Mouse (Mus musculus) hindbrain, embryonic 15.5 days (tissue): ENCODE data around the gene Rab13. TPM values are rescaled to one million over a fixed set of nuclear protein-coding genes. Genes with fewer than 3 reads are reported as not detected.
"Not testable (repeated sequence)": the region's sequence is repeated elsewhere in the genome, so short reads cannot be mapped to it uniquely, and the experiment has no call there.

Experiments used
- ATAC-seq: fragments of 200-750 bp; cut with Nextera tagmentation; 2 replicates; pipeline ENCODE4 v1.8.0; 2017; ENCODE audit warnings: low read depth, moderate number of reproducible peaks, moderate TSS enrichment; ENCODE audit not compliant: low FRiP score
- H3K27ac ChIP-seq: fragments of 300-500 bp; sonication (generic); replicated peaks from 2 replicates; pipeline ENCODE4 v1.5.1; 2015; ENCODE audit warnings: mild to moderate bottlenecking, inconsistent platforms
- H3K27me3 ChIP-seq: fragments of 300-500 bp; sonication (generic); 2 replicates; pipeline ENCODE4 v1.6.1; 2015; ENCODE audit warnings: control low read depth, inconsistent platforms
- H3K36me3 ChIP-seq: fragments of 300-500 bp; sonication (generic); 2 replicates; pipeline ENCODE4 v1.6.1; 2015; ENCODE audit warnings: control low read depth, inconsistent platforms
- H3K4me1 ChIP-seq: fragments of 300-500 bp; sonication (generic); replicated peaks from 2 replicates; pipeline ENCODE4 v1.6.1; 2015; ENCODE audit warnings: control low read depth, inconsistent platforms
- H3K4me2 ChIP-seq: fragments of 300-500 bp; sonication (generic); 2 replicates; pipeline ENCODE4 v1.6.1; 2015; ENCODE audit warnings: moderate library complexity, mild to moderate bottlenecking, inconsistent platforms
- H3K4me3 ChIP-seq: fragments of 300-500 bp; sonication (generic); 2 replicates; pipeline ENCODE4 v1.5.1; 2015; ENCODE audit warnings: mild to moderate bottlenecking, inconsistent platforms
- H3K9ac ChIP-seq: fragments of 300-500 bp; sonication (generic); 2 replicates; pipeline ENCODE4 v1.6.1; 2015; ENCODE audit warnings: inconsistent platforms
- H3K9me3 ChIP-seq: fragments of 300-500 bp; sonication (generic); 2 replicates; pipeline ENCODE4 v1.6.1; 2016; ENCODE audit warnings: control low read depth, inconsistent platforms
- WGBS: fragments of 180-500 bp; shearing (Covaris S2); methylation state at CpG from one replicate; pipeline ENCODE4 v1.1.7; 2015; 5-methylcytosine and 5-hydroxymethylcytosine counted together
- polyA plus RNA-seq: library from polyadenylated mRNA; unstranded; fragments of >200 nt; fragmentation: Nextera tagmentation; extraction: Ambion mirVana; gene quantifications from 2 replicates; pipeline ENCODE4 v1.2.1, GENCODE M21; 2015

Gene Rab13
- polyA plus RNA-seq, 1 experiment from 2014 or later: 27.2 TPM

DNA sequence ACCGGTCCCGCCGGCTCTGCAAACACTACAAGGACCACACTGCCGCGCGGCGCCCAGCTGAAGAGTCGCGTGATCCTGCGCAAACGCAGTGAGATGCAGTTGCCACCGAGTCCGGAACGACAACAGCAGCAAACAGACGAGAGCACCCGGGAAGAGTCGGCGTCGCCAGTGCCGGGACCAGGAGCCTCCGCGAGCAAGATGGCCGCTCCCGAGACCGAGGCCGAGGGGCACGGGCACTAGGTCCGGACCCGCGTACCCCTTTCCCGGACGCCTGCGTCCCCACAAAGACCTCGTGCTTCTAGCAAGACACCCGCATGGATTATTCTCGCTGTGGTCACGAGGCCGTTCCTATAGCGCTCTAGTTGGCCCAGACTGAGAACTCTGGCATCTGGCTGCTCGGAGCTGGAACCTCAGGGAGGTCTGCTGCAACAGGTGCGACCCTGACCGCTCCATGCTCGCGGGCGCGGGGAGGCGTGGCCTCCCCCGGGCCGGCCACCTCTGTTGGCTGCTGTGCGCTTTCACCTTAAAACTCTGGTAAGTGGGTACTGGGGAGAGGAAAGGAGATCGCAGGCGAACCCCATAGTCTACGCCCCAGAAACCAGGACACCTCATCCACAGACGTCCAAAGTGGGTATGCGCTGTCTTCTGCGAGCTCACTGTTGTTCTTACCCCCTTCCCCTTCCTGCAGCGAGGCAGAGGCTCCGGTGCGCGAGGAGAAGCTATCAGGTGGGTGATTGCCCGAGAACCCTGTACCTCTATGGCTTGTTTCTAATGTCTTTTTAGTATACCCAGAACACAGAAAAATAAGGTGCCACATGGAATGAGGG lies 18.2 kb downstream of the Rab13 start, which contains the start of gene Jtb:
Gene Jtb, plus strand, starts transcription at position 91 of the 827 bp plus-strand sequence.
- no peaks in the 10 kb centered on the region for H3K9me3 ChIP-seq
- peaks cover 15% of the 10 kb centered on the region for H3K4me1 ChIP-seq
- H3K27me3 ChIP-seq: no peaks in the 10 kb centered on the region
- H3K9ac ChIP-seq: peak within 1 kb of the TSS; percentile 69
- peaks cover 16% of the 10 kb centered on the region for H3K36me3 ChIP-seq
- WGBS: under 1% methylated on average over 61 of the region's 61 CpGs
- H3K27ac ChIP-seq: peak within 1 kb of the TSS; percentile 85
- peak within 1 kb of the TSS; percentile 78 for H3K4me3 ChIP-seq
- H3K4me2 ChIP-seq: peak within 1 kb of the TSS; percentile 80
- peak; percentile 98 for ATAC-seq

- Histone ChIP-seq H3K4me3 (no peak overlapping the region), H3K27me3 (no peaks in the 10 kb centered on the region), H3K27ac (no peak overlapping the region), H3K9ac (no peak overlapping the region), H3K4me2 (no peak overlapping the region), H3K4me1 (peaks cover 12% of the 10 kb centered on the region), H3K36me3 (no peaks in the 10 kb centered on the region), H3K9me3 (no peaks in the 10 kb centered on the region)
- 0 out of 2 replicates have a peak, but pooled peaks have one; percentile 6 for ATAC-seq
- 85% methylated on average over 2 of the region's 2 CpGs for WGBS
These were observed 27.8 kb downstream of the Rab13 start for GRCm38 (mm10) chr3:90241251-90241650.

DNA sequence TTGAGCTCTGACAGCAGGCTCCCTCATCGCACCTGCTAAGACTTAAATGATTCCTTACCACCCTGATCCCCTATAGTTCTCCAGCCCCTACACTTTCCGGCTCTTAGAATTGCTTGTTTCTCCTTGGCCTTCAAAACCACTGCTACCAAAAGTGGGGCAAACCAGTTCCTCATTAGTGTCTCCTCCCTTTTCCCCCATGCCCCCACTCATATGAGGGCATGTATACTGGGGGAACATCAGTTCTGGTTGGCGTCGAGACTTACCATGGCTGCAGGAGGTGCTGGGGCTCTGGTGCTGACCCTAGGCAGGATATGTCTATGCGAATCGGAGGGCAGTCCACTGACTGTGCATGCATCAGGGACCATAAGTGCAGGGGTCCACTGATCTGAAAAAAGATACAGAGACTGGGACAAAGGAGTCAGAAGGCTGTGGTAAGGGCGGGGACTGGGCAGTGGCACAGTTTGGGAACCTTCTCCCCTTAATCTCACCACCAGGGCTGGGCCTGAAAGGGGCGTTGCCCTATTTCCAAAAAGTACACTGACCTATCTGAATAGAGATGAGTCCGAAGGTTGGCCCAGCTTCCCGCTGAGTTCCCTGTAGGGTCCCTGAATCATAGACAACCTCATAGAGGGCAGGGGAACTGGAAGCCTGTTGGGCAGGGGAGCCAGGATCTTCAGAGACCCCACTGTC lies 28.3 kb downstream of the Rab13 start:
- ATAC-seq: peak; percentile 36; the same call in 1 of the 2 replicates
- Histone ChIP-seq H3K4me2 (no peak overlapping the region), H3K36me3 (no peaks in the 10 kb centered on the region), H3K4me1 (peaks cover 12% of the 10 kb centered on the region), H3K27ac (no peak overlapping the region), H3K9me3 (no peaks in the 10 kb centered on the region), H3K27me3 (no peaks in the 10 kb centered on the region), H3K9ac (no peak overlapping the region), H3K4me3 (no peak overlapping the region)
- WGBS: 88% methylated on average over 10 of the region's 10 CpGs

DNA sequence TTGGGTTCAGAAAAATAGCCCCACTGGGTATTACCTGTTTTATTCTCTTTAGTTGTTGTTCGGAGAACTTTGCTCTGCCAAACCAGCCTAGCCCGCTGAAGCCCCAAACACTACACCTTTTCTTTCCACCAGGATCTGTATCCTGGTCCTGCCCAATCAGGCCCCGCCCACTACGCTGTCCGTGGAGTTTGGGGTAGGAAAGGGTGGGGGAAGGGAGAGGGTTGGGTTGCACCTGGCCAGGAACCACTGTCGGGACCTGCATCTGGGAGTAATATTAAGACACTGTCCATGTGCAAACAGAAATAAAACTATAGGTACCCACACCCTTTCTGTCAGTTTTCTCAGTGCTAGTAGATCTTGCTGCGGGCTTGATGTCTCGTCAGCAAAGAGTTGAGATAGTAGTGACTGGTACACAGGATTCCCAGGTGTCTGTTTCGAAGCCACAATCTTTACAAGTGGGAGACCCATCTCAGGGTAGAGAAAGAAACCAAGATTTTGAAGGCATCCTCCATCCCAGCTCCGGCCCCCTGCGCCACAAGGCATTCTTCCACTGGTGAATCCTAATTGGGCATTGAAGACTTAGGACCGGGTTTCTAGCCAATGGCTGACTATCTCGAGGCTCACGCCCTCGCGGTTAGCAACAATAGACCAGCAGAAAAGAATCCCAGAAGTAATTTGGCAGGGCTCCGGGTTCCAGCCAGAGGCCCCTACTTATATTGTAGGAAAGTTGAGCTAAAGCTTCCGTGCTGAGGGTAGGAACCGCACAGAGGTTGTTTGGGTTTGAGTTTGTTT lies 29.7 kb downstream of the Rab13 start, which contains the start of gene Creb3l4:
Gene Creb3l4, minus strand, starts transcription at position 529 of the 792 bp plus-strand sequence.
- Histone ChIP-seq H3K27ac (peak within 1 kb of the TSS; percentile 36; the same call in 1 of the 2 replicates), H3K9ac (no peak within 1 kb of the TSS)
- ATAC-seq: no peak

GRCm38 (mm10) chr3:90245406-90245805 lies 31.9 kb downstream of the Rab13 start:
- Histone ChIP-seq H3K27me3 (no peaks in the 10 kb centered on the region), H3K4me3 (no peak overlapping the region), H3K9ac (no peak overlapping the region), H3K9me3 (no peaks in the 10 kb centered on the region), H3K27ac (no peak overlapping the region), H3K36me3 (no peaks in the 10 kb centered on the region), H3K4me2 (no peak overlapping the region), H3K4me1 (peaks cover 28% of the 10 kb centered on the region)
- ATAC-seq: no peak
- 68% methylated on average over 2 of the region's 2 CpGs for WGBS

More for the DNA sequence above, 29.7 kb downstream of the Rab13 start, which contains the start of gene Creb3l4:
- no peaks in the 10 kb centered on the region for H3K27me3 ChIP-seq
- H3K4me2 ChIP-seq: peak within 1 kb of the TSS; percentile 61
- H3K4me3 ChIP-seq: peak within 1 kb of the TSS; percentile 25
- H3K9me3 ChIP-seq: no peaks in the 10 kb centered on the region
- peaks cover 16% of the 10 kb centered on the region for H3K4me1 ChIP-seq
- no peaks in the 10 kb centered on the region for H3K36me3 ChIP-seq
- 3% methylated on average over 19 of the region's 19 CpGs for WGBS

DNA sequence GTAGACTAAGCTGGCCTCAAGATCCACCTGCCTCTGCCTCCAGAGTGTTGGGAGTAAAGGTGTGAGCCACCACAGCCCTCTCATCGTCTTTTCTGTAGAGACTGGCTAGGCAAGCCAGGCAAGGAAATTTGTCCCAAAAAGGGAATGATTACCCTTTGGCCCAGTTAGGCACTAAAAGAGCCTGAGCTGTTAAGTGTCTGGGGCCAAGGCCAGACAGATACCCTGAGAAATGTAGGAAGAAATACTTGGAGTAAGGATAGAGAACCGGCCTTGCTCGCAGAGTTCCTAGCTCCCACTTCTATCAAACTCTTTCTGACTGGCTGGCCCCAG lies 34.1 kb downstream of the Rab13 start:
- WGBS: 1% methylated on average over 3 of the region's 3 CpGs
- Histone ChIP-seq H3K36me3 (peaks cover 12% of the 10 kb centered on the region), H3K27me3 (no peaks in the 10 kb centered on the region), H3K4me1 (peaks cover 28% of the 10 kb centered on the region), H3K9ac (peak overlapping the region; percentile 82), H3K9me3 (no peaks in the 10 kb centered on the region), H3K4me2 (peak overlapping the region; percentile 72), H3K27ac (peak overlapping the region; percentile 84), H3K4me3 (peak overlapping the region; percentile 81)
- ATAC-seq: peak; percentile 4; the same call in 1 of the 2 replicates

- 0% methylated on average over 43 of the region's 44 CpGs for WGBS
- H3K27me3 ChIP-seq: no peaks in the 10 kb centered on the region
- H3K27ac ChIP-seq: peak within 1 kb of the TSS; percentile 84
- H3K4me1 ChIP-seq: peaks cover 25% of the 10 kb centered on the region
- H3K9ac ChIP-seq: peak within 1 kb of the TSS; percentile 82
- ATAC-seq: peak; percentile 95
- no peaks in the 10 kb centered on the region for H3K9me3 ChIP-seq
- H3K36me3 ChIP-seq: peaks cover 12% of the 10 kb centered on the region
- H3K4me2 ChIP-seq: peak within 1 kb of the TSS; percentile 72
- peak within 1 kb of the TSS; percentile 81 for H3K4me3 ChIP-seq
These were observed 34.7 kb downstream of the Rab13 start, which contains the start of gene Slc39a1 for GRCm38 (mm10) chr3:90247960-90248745. Gene Slc39a1, plus strand, starts transcription at chr3:90248172.

GRCm38 (mm10) chr3:90248746-90249100 lies 35.2 kb downstream of the Rab13 start:
- Histone ChIP-seq H3K4me3 (peak overlapping the region; percentile 81), H3K27ac (peak overlapping the region; percentile 84), H3K9ac (peak overlapping the region; percentile 82), H3K9me3 (no peaks in the 10 kb centered on the region), H3K27me3 (no peaks in the 10 kb centered on the region), H3K4me2 (peak overlapping the region; percentile 72), H3K36me3 (peaks cover 12% of the 10 kb centered on the region), H3K4me1 (peaks cover 21% of the 10 kb centered on the region)
- no peak for ATAC-seq
- 11% methylated on average over 10 of the region's 10 CpGs for WGBS

DNA sequence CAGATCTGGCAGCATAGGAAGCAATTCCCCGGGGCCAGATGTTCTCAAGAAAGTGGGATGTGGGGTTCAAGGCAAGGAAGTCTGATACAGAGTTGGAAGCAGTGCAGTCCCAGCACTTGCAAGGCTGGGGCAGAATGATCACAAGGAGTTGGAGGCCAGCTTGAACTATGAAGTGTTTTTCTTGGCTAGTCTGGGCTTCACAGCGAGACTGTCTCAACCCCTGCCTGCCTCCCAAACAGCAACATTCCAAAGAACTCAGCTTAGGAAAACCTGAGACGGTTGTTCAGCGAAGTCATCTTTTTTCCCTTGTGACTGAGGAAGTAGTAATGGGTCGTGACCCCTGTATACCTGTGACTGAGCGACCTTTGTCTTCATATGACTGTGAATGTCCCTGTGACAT lies 37.3 kb downstream of the Rab13 start:
- Histone ChIP-seq H3K4me1 (peaks cover 30% of the 10 kb centered on the region), H3K27ac (no peak overlapping the region), H3K4me2 (no peak overlapping the region), H3K36me3 (peaks cover 12% of the 10 kb centered on the region), H3K9ac (no peak overlapping the region), H3K4me3 (no peak overlapping the region), H3K27me3 (no peaks in the 10 kb centered on the region), H3K9me3 (no peaks in the 10 kb centered on the region)
- no peak for ATAC-seq
- WGBS: 88% methylated on average over 6 of the region's 6 CpGs

DNA sequence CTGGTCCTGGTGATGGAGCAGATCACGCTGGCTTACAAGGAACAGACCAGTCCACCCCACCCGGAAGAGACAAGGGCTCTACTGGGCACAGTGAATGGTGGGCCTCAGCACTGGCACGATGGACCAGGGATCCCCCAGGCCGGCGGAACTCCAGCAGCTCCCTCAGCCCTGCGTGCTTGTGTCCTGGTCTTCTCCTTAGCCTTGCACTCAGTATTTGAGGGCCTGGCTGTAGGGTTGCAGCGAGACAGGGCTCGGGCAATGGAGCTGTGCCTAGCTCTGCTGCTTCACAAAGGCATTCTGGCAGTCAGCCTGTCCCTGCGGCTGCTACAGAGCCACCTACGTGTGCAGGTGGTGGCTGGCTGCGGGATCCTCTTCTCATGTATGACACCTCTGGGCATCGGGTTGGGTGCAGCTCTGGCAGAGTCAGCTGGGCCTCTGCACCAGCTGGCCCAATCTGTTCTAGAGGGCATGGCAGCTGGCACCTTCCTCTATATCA lies 38.3 kb downstream of the Rab13 start:
- WGBS: 96% methylated on average over 10 of the region's 12 CpGs

GRCm38 (mm10) chr3:90252659-90253058 lies 39.2 kb downstream of the Rab13 start:
- H3K9ac ChIP-seq, H3K27me3 ChIP-seq, H3K4me3 ChIP-seq, H3K4me2 ChIP-seq, ATAC-seq, H3K9me3 ChIP-seq, H3K27ac ChIP-seq: not testable (repeated sequence)
- WGBS: 100% methylated on average over 2 of the region's 2 CpGs
- Histone ChIP-seq H3K36me3 (peaks cover 20% of the 10 kb centered on the region), H3K4me1 (peaks cover 38% of the 10 kb centered on the region)

More for the DNA sequence above, 38.3 kb downstream of the Rab13 start:
- not testable (repeated sequence) for H3K27me3 ChIP-seq, H3K27ac ChIP-seq, H3K4me3 ChIP-seq, H3K9ac ChIP-seq, H3K9me3 ChIP-seq, H3K4me2 ChIP-seq, ATAC-seq
- Histone ChIP-seq H3K4me1 (peaks cover 40% of the 10 kb centered on the region), H3K36me3 (peaks cover 12% of the 10 kb centered on the region)
